Mouse (Mus musculus): ENCODE results near the gene Gm20696. TPM values are rescaled to one million over a fixed set of nuclear protein-coding genes. Genes with fewer than 3 reads are reported as not detected.

Gm20696 gene
- polyA plus RNA-seq, 1 experiment from 2014 or later, result 6.0 TPM

DNA sequence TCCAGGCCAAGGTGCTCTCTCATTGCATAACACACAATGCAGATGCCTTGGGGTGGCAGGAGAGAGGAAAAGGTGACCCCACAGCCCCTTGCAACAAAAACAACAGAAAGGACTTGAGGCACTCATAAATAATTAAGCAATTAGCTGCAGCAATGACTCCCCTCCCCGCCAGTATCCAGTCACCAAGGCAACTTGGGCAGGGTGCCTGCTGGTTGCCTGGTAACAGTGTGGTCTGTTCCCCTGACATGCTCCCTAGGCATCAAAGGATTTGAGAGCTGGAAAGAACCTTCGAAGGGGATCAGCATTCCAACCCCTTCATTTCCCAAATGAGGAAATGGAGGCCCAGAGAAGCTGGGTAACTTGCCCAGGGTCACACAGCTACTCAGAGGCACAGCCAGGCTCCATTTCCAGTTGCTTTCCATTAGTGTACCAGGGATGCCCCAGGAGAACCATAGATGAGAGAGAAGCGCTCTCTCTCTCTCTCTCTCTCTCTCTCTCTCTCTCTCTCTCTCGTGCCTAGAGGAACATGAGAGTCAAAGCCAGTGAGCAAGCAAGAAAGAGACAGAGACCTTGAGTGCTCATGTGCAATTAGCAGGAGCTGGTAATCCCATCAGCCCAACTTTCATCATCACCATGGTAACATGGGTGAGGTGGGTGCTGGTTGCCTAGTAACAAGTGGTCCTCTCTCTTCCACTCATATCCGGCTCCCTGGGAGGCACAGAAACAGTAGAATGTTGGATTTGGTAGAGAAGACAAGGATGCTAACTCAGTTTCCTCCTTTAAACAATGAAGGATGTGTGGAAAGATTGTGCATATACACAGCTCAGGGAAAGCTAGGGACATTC is 3.1 kb upstream of the Gm20696 start:
- Histone ChIP-seq H3K36me3 (ENCODE audit: control insufficient read depth, insufficient read depth, low read length) (no peaks in the 10 kb centered on the region), H3K9me3 (ENCODE audit: control insufficient read depth, low read length) (no peaks in the 10 kb centered on the region), H3K4me3 (ENCODE audit: low read depth, low read length) (no peak overlapping the region), H3K4me1 (replicated peaks; ENCODE audit: control insufficient read depth, insufficient read depth, low read length) (peaks cover 14% of the 10 kb centered on the region), H3K27me3 (ENCODE audit: control insufficient read depth, insufficient read depth, low read length) (peaks cover 3% of the 10 kb centered on the region), H3K4me2 (replicated peaks; ENCODE audit: low read depth, low read length) (no peak overlapping the region), H3K9ac (ENCODE audit: low read depth, low read length) (no peak overlapping the region), H3K27ac (ENCODE audit: low read depth, low read length) (no peak overlapping the region)
- peak; percentile 62 for DNase-seq (ENCODE audit: low spot score)
- WGBS, result 23% methylated on average over 5 of the region's 5 CpGs
- peak; percentile 62 for ATAC-seq (ENCODE audit: low FRiP score)

DNA sequence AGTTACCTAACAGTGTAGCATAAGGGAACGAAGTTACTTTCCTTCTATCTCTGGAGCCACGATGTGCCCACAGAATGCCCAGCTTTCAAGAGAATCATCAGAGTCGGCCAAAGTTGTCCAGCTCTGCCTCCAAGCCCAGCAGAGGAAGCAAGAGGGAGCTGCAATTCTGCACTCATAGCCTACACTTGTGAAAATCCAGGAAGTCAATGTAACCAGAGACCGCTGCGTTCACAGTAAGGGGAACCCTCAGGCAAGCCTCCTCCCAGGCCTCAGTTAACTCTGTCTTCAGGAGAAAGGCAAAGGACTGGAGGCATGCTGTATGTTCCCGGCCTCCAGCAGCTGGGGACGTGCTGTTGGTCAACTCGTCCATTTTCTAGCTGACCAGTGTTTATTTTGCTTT is 693 bp upstream of the Gm20696 start:
- H3K27me3 ChIP-seq (ENCODE audit: control insufficient read depth, insufficient read depth, low read length), result peaks cover 3% of the 10 kb centered on the region
- peak overlapping the region; percentile 91 for H3K4me2 ChIP-seq (replicated peaks; ENCODE audit: low read depth, low read length)
- ATAC-seq (ENCODE audit: low FRiP score) (no peak), DNase-seq (ENCODE audit: low spot score) (no peak)
- H3K36me3 ChIP-seq (ENCODE audit: control insufficient read depth, insufficient read depth, low read length), result no peaks in the 10 kb centered on the region
- H3K27ac ChIP-seq (ENCODE audit: low read depth, low read length), result peak overlapping the region; percentile 88; the same call in 1 of the 2 replicates
- 38% methylated on average over 8 of the region's 8 CpGs for WGBS
- no peaks in the 10 kb centered on the region for H3K9me3 ChIP-seq (ENCODE audit: control insufficient read depth, low read length)
- H3K4me3 ChIP-seq (ENCODE audit: low read depth, low read length), result peak overlapping the region; percentile 74
- peaks cover 14% of the 10 kb centered on the region for H3K4me1 ChIP-seq (replicated peaks; ENCODE audit: control insufficient read depth, insufficient read depth, low read length)
- peak overlapping the region; percentile 88 for H3K9ac ChIP-seq (ENCODE audit: low read depth, low read length)

DNA sequence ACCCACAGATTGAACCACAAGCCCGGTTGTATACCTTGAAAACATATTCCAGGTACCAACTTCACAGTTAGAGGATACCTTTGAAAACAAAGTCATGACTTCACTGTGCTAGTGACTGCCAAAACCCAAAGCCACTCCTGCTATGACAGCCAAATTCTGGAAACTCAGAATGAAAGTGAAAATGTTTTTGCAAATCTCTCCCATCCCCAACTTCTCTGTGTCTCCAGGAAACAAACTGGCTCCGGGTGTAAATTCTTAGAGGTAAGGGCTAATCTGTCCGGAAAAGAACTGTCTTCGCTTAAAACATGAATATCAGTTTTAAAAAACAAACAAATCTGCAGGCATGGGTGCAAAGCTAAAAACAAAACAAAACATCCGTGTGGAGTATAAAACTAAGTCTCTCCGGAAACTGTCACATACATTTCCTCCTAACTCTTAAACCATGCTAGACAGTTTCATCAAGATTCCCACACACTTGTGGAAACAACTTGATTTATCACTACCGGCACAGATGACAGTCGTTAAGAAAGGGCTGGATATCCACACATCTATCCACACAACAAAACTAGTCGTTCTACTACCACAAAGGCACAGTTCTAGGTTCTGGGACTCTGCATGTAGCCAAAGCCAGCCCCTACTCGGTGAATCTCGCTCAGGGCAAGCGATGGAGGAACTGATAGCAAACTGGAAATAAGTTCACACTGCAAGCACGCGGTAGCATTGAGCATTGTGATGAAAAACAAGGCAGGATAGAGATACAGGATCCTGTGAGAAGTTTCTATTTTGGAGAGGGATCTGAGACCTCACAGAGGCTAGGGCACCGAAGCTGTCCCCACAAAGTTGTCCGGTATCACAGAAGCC is 910 bp downstream of the Gm20696 start:
- 34% methylated on average over 16 of the region's 16 CpGs for WGBS
- ATAC-seq (ENCODE audit: low FRiP score), result no peak
- Histone ChIP-seq H3K27ac (ENCODE audit: low read depth, low read length) (peak overlapping the region; percentile 88; the same call in 1 of the 2 replicates), H3K4me1 (replicated peaks; ENCODE audit: control insufficient read depth, insufficient read depth, low read length) (peaks cover 14% of the 10 kb centered on the region), H3K4me2 (replicated peaks; ENCODE audit: low read depth, low read length) (peak overlapping the region; percentile 91), H3K9me3 (ENCODE audit: control insufficient read depth, low read length) (no peaks in the 10 kb centered on the region), H3K9ac (ENCODE audit: low read depth, low read length) (peak overlapping the region; percentile 88), H3K27me3 (ENCODE audit: control insufficient read depth, insufficient read depth, low read length) (peaks cover 3% of the 10 kb centered on the region), H3K4me3 (ENCODE audit: low read depth, low read length) (peak overlapping the region; percentile 74), H3K36me3 (ENCODE audit: control insufficient read depth, insufficient read depth, low read length) (no peaks in the 10 kb centered on the region)
- DNase-seq (ENCODE audit: low spot score), result no peak

DNA sequence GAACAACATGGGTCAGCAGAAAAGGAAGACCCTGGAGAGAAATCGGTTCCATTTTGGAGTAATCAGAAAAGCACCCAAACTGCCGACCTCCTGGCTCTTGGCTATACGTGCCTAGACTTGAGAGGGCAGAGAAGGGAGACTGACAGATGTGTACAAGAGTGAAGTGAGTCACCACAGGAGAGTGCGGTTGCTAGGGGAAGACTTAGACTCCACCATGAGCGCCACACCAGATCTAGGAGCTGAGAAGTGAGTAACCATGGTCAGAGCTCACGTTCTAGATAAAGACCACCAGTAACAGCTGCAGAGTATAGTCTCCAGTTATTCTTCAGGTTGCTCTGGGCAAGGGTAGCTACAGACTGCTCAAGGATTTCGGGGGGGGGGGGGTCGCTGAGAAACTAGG is 3.4 kb downstream of the Gm20696 start:
- no peak overlapping the region for H3K4me2 ChIP-seq (replicated peaks; ENCODE audit: low read depth, low read length)
- peaks cover 3% of the 10 kb centered on the region; the same call in 1 of the 2 replicates for H3K4me1 ChIP-seq (replicated peaks; ENCODE audit: control insufficient read depth, insufficient read depth, low read length)
- WGBS, result 75% methylated on average over 8 of the region's 8 CpGs
- H3K27ac ChIP-seq (ENCODE audit: low read depth, low read length), result no peak overlapping the region
- peaks cover 2% of the 10 kb centered on the region for H3K27me3 ChIP-seq (ENCODE audit: control insufficient read depth, insufficient read depth, low read length)
- no peak overlapping the region for H3K9ac ChIP-seq (ENCODE audit: low read depth, low read length)
- DNase-seq (ENCODE audit: low spot score), result no peak
- H3K9me3 ChIP-seq (ENCODE audit: control insufficient read depth, low read length), result no peaks in the 10 kb centered on the region
- H3K36me3 ChIP-seq (ENCODE audit: control insufficient read depth, insufficient read depth, low read length), result no peaks in the 10 kb centered on the region
- H3K4me3 ChIP-seq (ENCODE audit: low read depth, low read length), result no peak overlapping the region
- no peak for ATAC-seq (ENCODE audit: low FRiP score)

DNA sequence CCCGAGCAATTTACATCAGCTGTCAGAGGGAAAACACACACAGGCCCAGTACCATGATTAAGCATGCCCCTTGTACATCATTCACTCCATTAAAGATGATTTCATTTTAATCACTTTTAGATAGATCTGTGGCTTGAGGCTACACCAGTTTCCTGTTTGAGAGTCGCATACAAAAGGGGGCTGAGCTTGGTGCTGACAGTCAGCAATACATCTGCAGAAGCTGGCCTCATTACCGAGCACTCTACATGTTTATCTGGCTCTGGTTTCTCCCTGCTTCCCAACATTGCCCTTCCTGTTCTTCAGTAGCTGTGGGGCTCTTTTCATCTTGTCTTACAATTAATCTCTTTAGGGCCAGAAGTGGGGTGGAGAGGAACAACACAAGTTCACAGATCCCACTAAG is 6.2 kb downstream of the Gm20696 start:
- H3K4me3 ChIP-seq (ENCODE audit: low read depth, low read length), result no peak overlapping the region
- H3K4me2 ChIP-seq (replicated peaks; ENCODE audit: low read depth, low read length), result no peak overlapping the region
- no peaks in the 10 kb centered on the region for H3K36me3 ChIP-seq (ENCODE audit: control insufficient read depth, insufficient read depth, low read length)
- 60% methylated on average over 3 of the region's 3 CpGs for WGBS
- no peaks in the 10 kb centered on the region; the same call in 1 of the 2 replicates for H3K4me1 ChIP-seq (replicated peaks; ENCODE audit: control insufficient read depth, insufficient read depth, low read length)
- no peak for ATAC-seq (ENCODE audit: low FRiP score)
- H3K27me3 ChIP-seq (ENCODE audit: control insufficient read depth, insufficient read depth, low read length), result no peaks in the 10 kb centered on the region
- no peak overlapping the region for H3K27ac ChIP-seq (ENCODE audit: low read depth, low read length)
- H3K9ac ChIP-seq (ENCODE audit: low read depth, low read length), result no peak overlapping the region
- no peaks in the 10 kb centered on the region for H3K9me3 ChIP-seq (ENCODE audit: control insufficient read depth, low read length)
- no peak for DNase-seq (ENCODE audit: low spot score)

DNA sequence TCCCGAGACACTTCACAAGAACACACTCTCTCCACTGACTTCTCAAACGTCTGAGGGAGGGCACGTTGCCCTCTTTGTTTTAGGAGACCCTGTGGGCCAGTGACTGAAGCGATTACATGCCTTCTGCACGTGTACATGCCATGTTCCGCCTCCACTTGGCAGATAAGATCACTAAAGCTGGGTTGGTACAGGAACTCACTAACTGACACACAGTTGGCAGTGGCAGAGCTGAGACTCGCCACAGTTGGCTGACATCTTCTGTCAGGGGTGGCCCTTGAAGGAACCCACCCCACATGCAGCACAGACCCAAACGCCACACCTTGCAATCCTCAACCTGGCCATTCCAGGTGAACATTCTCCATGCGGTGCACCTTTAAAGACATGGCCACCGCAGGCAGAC is 8.0 kb downstream of the Gm20696 start:
- no peak for DNase-seq (ENCODE audit: low spot score)
- no peaks in the 10 kb centered on the region for H3K4me1 ChIP-seq (replicated peaks; ENCODE audit: control insufficient read depth, insufficient read depth, low read length)
- no peak overlapping the region for H3K9ac ChIP-seq (ENCODE audit: low read depth, low read length)
- no peak overlapping the region for H3K4me3 ChIP-seq (ENCODE audit: low read depth, low read length)
- H3K9me3 ChIP-seq (ENCODE audit: control insufficient read depth, low read length), result no peaks in the 10 kb centered on the region
- no peak overlapping the region for H3K27ac ChIP-seq (ENCODE audit: low read depth, low read length)
- H3K27me3 ChIP-seq (ENCODE audit: control insufficient read depth, insufficient read depth, low read length), result no peaks in the 10 kb centered on the region
- no peaks in the 10 kb centered on the region for H3K36me3 ChIP-seq (ENCODE audit: control insufficient read depth, insufficient read depth, low read length)
- WGBS, result 88% methylated on average over 10 of the region's 10 CpGs
- H3K4me2 ChIP-seq (replicated peaks; ENCODE audit: low read depth, low read length), result no peak overlapping the region
- no peak for ATAC-seq (ENCODE audit: low FRiP score)

DNA sequence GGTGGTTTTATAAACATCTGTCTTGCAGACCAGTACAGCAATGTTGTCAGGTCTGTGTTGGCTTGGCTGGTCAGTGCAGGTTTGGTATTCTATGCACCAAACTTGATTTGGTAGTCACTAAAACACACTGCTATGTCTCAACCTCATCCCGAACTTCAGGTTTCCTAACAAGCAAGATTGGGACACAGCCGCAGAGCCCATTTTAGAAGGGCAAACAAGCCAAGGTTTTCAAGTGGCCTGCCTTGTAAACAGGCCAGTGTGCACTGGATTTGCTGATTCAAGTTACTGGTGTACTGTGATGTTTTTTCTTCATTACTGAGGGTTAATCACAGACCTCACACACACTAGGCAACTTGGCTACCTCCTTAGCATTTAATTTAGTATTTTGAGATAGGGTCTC is 10.5 kb downstream of the Gm20696 start:
- no peak overlapping the region for H3K27ac ChIP-seq (ENCODE audit: low read depth, low read length)
- H3K9me3 ChIP-seq (ENCODE audit: control insufficient read depth, low read length), result no peaks in the 10 kb centered on the region
- H3K27me3 ChIP-seq (ENCODE audit: control insufficient read depth, insufficient read depth, low read length), result no peaks in the 10 kb centered on the region
- no peaks in the 10 kb centered on the region for H3K4me1 ChIP-seq (replicated peaks; ENCODE audit: control insufficient read depth, insufficient read depth, low read length)
- H3K9ac ChIP-seq (ENCODE audit: low read depth, low read length), result no peak overlapping the region
- DNase-seq (ENCODE audit: low spot score) (no peak), ATAC-seq (ENCODE audit: low FRiP score) (no peak)
- no peak overlapping the region for H3K4me2 ChIP-seq (replicated peaks; ENCODE audit: low read depth, low read length)
- 87% methylated on average over 2 of the region's 2 CpGs for WGBS
- no peaks in the 10 kb centered on the region for H3K36me3 ChIP-seq (ENCODE audit: control insufficient read depth, insufficient read depth, low read length)
- no peak overlapping the region for H3K4me3 ChIP-seq (ENCODE audit: low read depth, low read length)

DNA sequence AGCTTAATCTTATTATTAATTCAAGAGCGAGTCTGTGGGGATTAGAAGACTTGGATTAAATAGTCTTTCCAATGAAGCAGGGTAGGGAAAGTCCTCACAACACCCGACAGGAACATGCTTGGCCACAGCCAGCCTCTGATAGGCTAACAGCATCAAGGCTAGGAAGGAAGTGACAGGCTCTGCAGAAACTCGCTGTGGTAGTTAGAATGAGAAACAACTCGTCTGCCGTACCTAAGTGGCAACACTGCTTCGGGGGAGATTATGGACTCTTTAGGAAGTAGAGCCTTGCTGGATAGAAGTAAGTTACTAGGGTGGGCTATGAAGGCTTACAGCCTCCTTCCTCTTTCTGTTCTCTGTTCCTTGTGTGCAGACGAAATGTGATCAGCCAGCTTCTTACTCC is 11.1 kb downstream of the Gm20696 start:
- Histone ChIP-seq H3K27ac (ENCODE audit: low read depth, low read length) (no peak overlapping the region), H3K9me3 (ENCODE audit: control insufficient read depth, low read length) (no peaks in the 10 kb centered on the region), H3K9ac (ENCODE audit: low read depth, low read length) (no peak overlapping the region), H3K4me2 (replicated peaks; ENCODE audit: low read depth, low read length) (no peak overlapping the region), H3K4me3 (ENCODE audit: low read depth, low read length) (no peak overlapping the region), H3K36me3 (ENCODE audit: control insufficient read depth, insufficient read depth, low read length) (no peaks in the 10 kb centered on the region), H3K4me1 (replicated peaks; ENCODE audit: control insufficient read depth, insufficient read depth, low read length) (no peaks in the 10 kb centered on the region), H3K27me3 (ENCODE audit: control insufficient read depth, insufficient read depth, low read length) (no peaks in the 10 kb centered on the region)
- ATAC-seq (ENCODE audit: low FRiP score), result no peak
- WGBS, result 59% methylated on average over 7 of the region's 7 CpGs
- DNase-seq (ENCODE audit: low spot score), result no peak
